Mouse (Mus musculus) midbrain, postnatal 0 days (tissue): ENCODE measurements around the gene Hcn3. TPM values are rescaled to one million over a fixed set of nuclear protein-coding genes. Genes with fewer than 3 reads are reported as not detected.
A peak's percentile ranks its signal among the peaks of the same experiment; 100 is the strongest.

ENCODE experiments used
- ATAC-seq: fragments of 200-750 bp; cut with Nextera tagmentation; 2 replicates; pipeline ENCODE4 v1.8.0; 2017; ENCODE audit warnings: moderate number of reproducible peaks, mild to moderate bottlenecking, moderate TSS enrichment, moderate library complexity; ENCODE audit not compliant: low FRiP score
- DNase-seq: peaks from one replicate; pipeline ENCODE4 v3.0.0-alpha.2; 2015; ENCODE audit warnings: low spot score
- H3K27ac ChIP-seq: fragments of 300-500 bp; sonication (generic); 2 replicates; pipeline ENCODE4 v1.5.1; 2014; ENCODE audit warnings: low read depth, mild to moderate bottlenecking, low read length, mixed read lengths
- H3K27me3 ChIP-seq: fragments of 300-500 bp; sonication (generic); 2 replicates; pipeline ENCODE4 v1.6.1; 2014; ENCODE audit warnings: low read length, control low read depth, mixed read lengths; ENCODE audit not compliant: insufficient read depth
- H3K36me3 ChIP-seq: fragments of 300-500 bp; sonication (generic); 2 replicates; pipeline ENCODE4 v1.6.1; 2014; ENCODE audit warnings: low read length, control low read depth, mixed read lengths; ENCODE audit not compliant: insufficient read depth
- H3K4me1 ChIP-seq: fragments of 300-500 bp; sonication (generic); 2 replicates; pipeline ENCODE4 v1.6.1; 2014; ENCODE audit warnings: mild to moderate bottlenecking, control low read depth, antibody characterized with exemption, low read length, mixed read lengths; ENCODE audit not compliant: insufficient read depth
- H3K4me2 ChIP-seq: fragments of 300-500 bp; sonication (generic); 2 replicates; pipeline ENCODE4 v1.6.1; 2014; ENCODE audit warnings: low read depth, mild to moderate bottlenecking, low read length, mixed read lengths; ENCODE audit not compliant: poor library complexity, severe bottlenecking
- H3K4me3 ChIP-seq: fragments of 300-500 bp; sonication (generic); 2 replicates; pipeline ENCODE4 v1.5.1; 2014; ENCODE audit warnings: low read depth, mild to moderate bottlenecking, low read length, moderate library complexity
- H3K9ac ChIP-seq: fragments of 300-500 bp; sonication (generic); replicated peaks from 2 replicates; pipeline ENCODE4 v1.6.1; 2014; ENCODE audit warnings: mild to moderate bottlenecking, low read length, moderate library complexity, mixed read lengths; ENCODE audit not compliant: poor library complexity, severe bottlenecking
- H3K9me3 ChIP-seq: fragments of 300-500 bp; sonication (generic); 2 replicates; pipeline ENCODE4 v1.6.1; 2016; ENCODE audit warnings: low read length, control low read depth
- CTCF ChIP-seq: IDR thresholded peaks from 2 replicates; pipeline ENCODE4 v1.5.1; 2016; ENCODE audit warnings: antibody characterized with exemption, mild to moderate bottlenecking
- whole genome bisulfite sequencing: fragments of 180-500 bp; shearing (Covaris S2); extraction: QIAGEN DNeasy Blood & Tissue Kit; methylation state at CpG from one replicate; pipeline ENCODE4 v1.1.7; 2014; 5-methylcytosine and 5-hydroxymethylcytosine counted together
- polyA plus RNA-seq: library from polyadenylated mRNA; unstranded; fragments of >200 nt; fragmentation: Nextera tagmentation; extraction: Ambion mirVana; gene quantifications from 2 replicates; pipeline ENCODE4 v1.2.1, GENCODE M21; 2015
- total RNA-seq: library from RNA; depleted of rRNA; stranded (reverse); fragments of >200 nt; gene quantifications from 2 replicates; pipeline ENCODE4 v1.2.3, GENCODE M21; 2014; rRNA removed

The Hcn3 gene
- total and polyA plus RNA-seq, 2 experiments from 2014 or later = 44.8 to 97.8 TPM

GRCm38 (mm10) chr3:89102495-89103290 lies 57.3 kb downstream of the Hcn3 start:
- H3K27me3 ChIP-seq = no peaks in the 10 kb centered on the region
- DNase-seq (no peak), ATAC-seq (no peak)
- H3K4me2 ChIP-seq = peak overlapping the region; percentile 50
- H3K27ac ChIP-seq = 0 out of 2 replicates have a peak overlapping the region, but pooled peaks have one; percentile 32
- H3K4me3 ChIP-seq = peak overlapping the region; percentile 60; the same call in 1 of the 2 replicates
- no peak for TF ChIP-seq CTCF
- 70% methylated on average over 12 of the region's 12 CpGs for WGBS
- H3K4me1 ChIP-seq = peaks cover 11% of the 10 kb centered on the region; the same call in 1 of the 2 replicates
- no peak overlapping the region for H3K9ac ChIP-seq
- peaks cover 10% of the 10 kb centered on the region for H3K36me3 ChIP-seq
- no peaks in the 10 kb centered on the region for H3K9me3 ChIP-seq

- Histone ChIP-seq H3K27me3 (no peaks in the 10 kb centered on the region), H3K4me1 (peaks cover 11% of the 10 kb centered on the region; the same call in 1 of the 2 replicates), H3K4me2 (peak within 1 kb of the TSS; percentile 88), H3K27ac (peak within 1 kb of the TSS; percentile 57), H3K9me3 (no peaks in the 10 kb centered on the region), H3K36me3 (peaks cover 12% of the 10 kb centered on the region), H3K4me3 (peak within 1 kb of the TSS; percentile 60), H3K9ac (peak within 1 kb of the TSS; percentile 52)
- DNase-seq = peak; percentile 100
- peak; percentile 55 for TF ChIP-seq CTCF
- ATAC-seq = peak; percentile 99
- under 1% methylated on average over 26 of the region's 26 CpGs for WGBS
These were observed 58.0 kb downstream of the Hcn3 start, which contains the start of gene Fdps for GRCm38 (mm10) chr3:89101812-89102494. Gene Fdps, minus strand, starts transcription at chr3:89101959.

DNA sequence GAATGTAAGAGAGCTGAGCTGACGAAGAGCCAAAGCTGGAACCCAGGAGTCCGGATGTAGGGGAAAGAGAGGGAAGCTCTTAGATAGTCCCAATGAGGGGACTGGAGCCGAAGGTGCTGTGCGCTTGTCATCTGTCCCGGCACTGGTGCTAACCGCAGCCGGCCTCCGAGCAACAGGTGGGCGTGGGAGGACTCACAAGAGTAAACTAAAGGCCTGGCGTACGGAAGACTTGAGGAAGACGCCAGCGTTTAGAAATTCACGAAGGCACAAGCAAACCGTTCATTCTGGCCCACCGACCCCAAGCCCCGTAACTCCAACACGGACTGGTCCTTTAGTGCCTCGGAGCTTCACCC lies 58.6 kb downstream of the Hcn3 start:
- peaks cover 11% of the 10 kb centered on the region; the same call in 1 of the 2 replicates for H3K4me1 ChIP-seq
- H3K36me3 ChIP-seq = peaks cover 17% of the 10 kb centered on the region
- no peaks in the 10 kb centered on the region for H3K9me3 ChIP-seq
- DNase-seq (peak; percentile 45), ATAC-seq (peak; percentile 14; the same call in 1 of the 2 replicates)
- peak overlapping the region; percentile 57; the same call in 1 of the 2 replicates for H3K27ac ChIP-seq
- H3K9ac ChIP-seq = peak overlapping the region; percentile 52
- no peaks in the 10 kb centered on the region for H3K27me3 ChIP-seq
- 0% methylated on average over 19 of the region's 19 CpGs for WGBS
- peak overlapping the region; percentile 60 for H3K4me3 ChIP-seq
- TF ChIP-seq CTCF = no peak
- peak overlapping the region; percentile 88 for H3K4me2 ChIP-seq

- Histone ChIP-seq H3K27me3 (no peaks in the 10 kb centered on the region), H3K4me1 (peaks cover 11% of the 10 kb centered on the region; the same call in 1 of the 2 replicates), H3K4me3 (peak within 1 kb of the TSS; percentile 60), H3K9me3 (no peaks in the 10 kb centered on the region), H3K27ac (peak within 1 kb of the TSS; percentile 57; the same call in 1 of the 2 replicates), H3K9ac (peak within 1 kb of the TSS; percentile 52), H3K36me3 (peaks cover 23% of the 10 kb centered on the region), H3K4me2 (peak within 1 kb of the TSS; percentile 88)
- DNase-seq = peak; percentile 38
- 36% methylated on average over 7 of the region's 7 CpGs for WGBS
- no peak for ATAC-seq
- TF ChIP-seq CTCF = peak; percentile 27; the same call in 1 of the 2 replicates
These were observed 59.2 kb downstream of the Hcn3 start, which contains the start of gene Gm43738 for GRCm38 (mm10) chr3:89100811-89101210. Gene Gm43738, minus strand, starts transcription at chr3:89101099.

Other genes with a start within 250 kb of the Hcn3 start
- gene Msto1, start 246.2 kb downstream of the Hcn3 start, total RNA-seq = 39.6 and 52.1 TPM in 2 replicates
- 46.3 and 50.8 TPM in 2 replicates for gene Msto1, start 246.2 kb downstream of the Hcn3 start, polyA plus RNA-seq
- gene Ash1l, start 209.6 kb downstream of the Hcn3 start, total RNA-seq = 25.0 and 29.7 TPM in 2 replicates
- 12.2 and 15.8 TPM in 2 replicates for gene Ash1l, start 209.6 kb downstream of the Hcn3 start, polyA plus RNA-seq
- gene Dap3, start 209.0 kb downstream of the Hcn3 start, total RNA-seq = 53.5 and 62.3 TPM in 2 replicates
- gene Dap3, start 209.0 kb downstream of the Hcn3 start, polyA plus RNA-seq = 108 and 111 TPM in 2 replicates
- 177 and 187 TPM in 2 replicates for gene Rusc1, start 66.9 kb downstream of the Hcn3 start, total RNA-seq
- 103 and 107 TPM in 2 replicates for gene Rusc1, start 66.9 kb downstream of the Hcn3 start, polyA plus RNA-seq
- gene Gm43738, start 59.1 kb downstream of the Hcn3 start, total RNA-seq = not detected in 2 replicates
- gene Gm43738, start 59.1 kb downstream of the Hcn3 start, polyA plus RNA-seq = not detected in 2 replicates
- 382 and 401 TPM in 2 replicates for gene Fdps, start 58.2 kb downstream of the Hcn3 start, total RNA-seq
- gene Fdps, start 58.2 kb downstream of the Hcn3 start, polyA plus RNA-seq = 407 and 423 TPM in 2 replicates
- gene Pklr, start 24.1 kb downstream of the Hcn3 start, total RNA-seq = 0.47 TPM in 1 of 2 replicates, not detected in the other
- gene Pklr, start 24.1 kb downstream of the Hcn3 start, polyA plus RNA-seq = 0.05 and 0.10 TPM in 2 replicates
- 38.9 and 44.5 TPM in 2 replicates for gene Clk2, start 4.6 kb upstream of the Hcn3 start, total RNA-seq
- gene Clk2, start 4.6 kb upstream of the Hcn3 start, polyA plus RNA-seq = 12.1 and 12.6 TPM in 2 replicates
- gene Scamp3, start 17.3 kb upstream of the Hcn3 start, total RNA-seq = 71.1 and 84.8 TPM in 2 replicates
- 151 and 158 TPM in 2 replicates for gene Scamp3, start 17.3 kb upstream of the Hcn3 start, polyA plus RNA-seq
- 12.7 and 22.2 TPM in 2 replicates for gene Fam189b, start 22.9 kb upstream of the Hcn3 start, total RNA-seq
- gene Fam189b, start 22.9 kb upstream of the Hcn3 start, polyA plus RNA-seq = 32.5 and 37.5 TPM in 2 replicates
- 56.8 and 64.6 TPM in 2 replicates for gene Gba, start 42.7 kb upstream of the Hcn3 start, total RNA-seq
- 46.1 and 48.3 TPM in 2 replicates for gene Gba, start 42.7 kb upstream of the Hcn3 start, polyA plus RNA-seq
- 38.5 and 42.9 TPM in 2 replicates for gene Thbs3, start 55.0 kb upstream of the Hcn3 start, total RNA-seq
- 39.0 and 47.6 TPM in 2 replicates for gene Thbs3, start 55.0 kb upstream of the Hcn3 start, polyA plus RNA-seq
- 101 and 108 TPM in 2 replicates for gene Mtx1, start 66.9 kb upstream of the Hcn3 start, total RNA-seq
- gene Mtx1, start 66.9 kb upstream of the Hcn3 start, polyA plus RNA-seq = 176 and 189 TPM in 2 replicates
- gene Muc1, start 68.9 kb upstream of the Hcn3 start, total RNA-seq = 2.8 and 3.8 TPM in 2 replicates
- 0.52 and 1.5 TPM in 2 replicates for gene Muc1, start 68.9 kb upstream of the Hcn3 start, polyA plus RNA-seq
- gene Krtcap2, start 85.8 kb upstream of the Hcn3 start, total RNA-seq = 74.7 and 93.9 TPM in 2 replicates
- gene Krtcap2, start 85.8 kb upstream of the Hcn3 start, polyA plus RNA-seq = 219 TPM in 2 replicates
- gene Trim46, start 86.1 kb upstream of the Hcn3 start, total RNA-seq = 112 and 124 TPM in 2 replicates
- 69.1 TPM in 2 replicates for gene Trim46, start 86.1 kb upstream of the Hcn3 start, polyA plus RNA-seq
- 198 and 223 TPM in 2 replicates for gene Dpm3, start 99.2 kb upstream of the Hcn3 start, total RNA-seq
- 69.4 and 81.1 TPM in 2 replicates for gene Dpm3, start 99.2 kb upstream of the Hcn3 start, polyA plus RNA-seq
- 22.8 and 32.0 TPM in 2 replicates for gene Slc50a1, start 110.4 kb upstream of the Hcn3 start, total RNA-seq
- gene Slc50a1, start 110.4 kb upstream of the Hcn3 start, polyA plus RNA-seq = 42.4 and 48.7 TPM in 2 replicates
- 6.6 and 7.1 TPM in 2 replicates for gene Efna1, start 120.9 kb upstream of the Hcn3 start, total RNA-seq
- 8.9 and 9.4 TPM in 2 replicates for gene Efna1, start 120.9 kb upstream of the Hcn3 start, polyA plus RNA-seq
- gene Efna3, start 162.8 kb upstream of the Hcn3 start, total RNA-seq = 93.5 and 115 TPM in 2 replicates
- 52.3 and 58.4 TPM in 2 replicates for gene Efna3, start 162.8 kb upstream of the Hcn3 start, polyA plus RNA-seq
- 3.0 and 7.9 TPM in 2 replicates for gene Efna4, start 177.8 kb upstream of the Hcn3 start, total RNA-seq
- 2.5 and 3.5 TPM in 2 replicates for gene Efna4, start 177.8 kb upstream of the Hcn3 start, polyA plus RNA-seq
- gene Adam15, start 189.8 kb upstream of the Hcn3 start, total RNA-seq = 63.4 and 88.8 TPM in 2 replicates
- gene Adam15, start 189.8 kb upstream of the Hcn3 start, polyA plus RNA-seq = 73.6 and 79.4 TPM in 2 replicates
- not detected in 2 replicates for gene Dcst2, start 201.8 kb upstream of the Hcn3 start, total RNA-seq
- 0.31 and 0.51 TPM in 2 replicates for gene Dcst2, start 201.8 kb upstream of the Hcn3 start, polyA plus RNA-seq
- gene Dcst1, start 205.1 kb upstream of the Hcn3 start, total RNA-seq = 0.05 TPM in 1 of 2 replicates, not detected in the other
- gene Dcst1, start 205.1 kb upstream of the Hcn3 start, polyA plus RNA-seq = 1.1 TPM in 2 replicates
- 2.2 and 4.4 TPM in 2 replicates for gene Zbtb7b, start 234.6 kb upstream of the Hcn3 start, total RNA-seq
- gene Zbtb7b, start 234.6 kb upstream of the Hcn3 start, polyA plus RNA-seq = 0.53 and 0.88 TPM in 2 replicates
- 1.8 and 2.3 TPM in 2 replicates for gene Lenep, start 242.6 kb upstream of the Hcn3 start, total RNA-seq
- gene Lenep, start 242.6 kb upstream of the Hcn3 start, polyA plus RNA-seq = 0.27 TPM in 1 of 2 replicates, not detected in the other